Mouse (Mus musculus) myocyte (in vitro differentiated cells): Measurements from ENCODE around the gene Arvcf.

Experiments
- E2F4 ChIP-seq: IDR thresholded peaks from one replicate; pipeline ENCODE4 v1.6.1; 2011; ENCODE audit warnings: mild to moderate bottlenecking, control low read depth, moderate library complexity; ENCODE audit not compliant: insufficient read depth
- MAX ChIP-seq: IDR thresholded peaks from one replicate; pipeline ENCODE4 v1.6.1; 2011; ENCODE audit warnings: low read depth, mild to moderate bottlenecking, control low read depth
- MYOD1 ChIP-seq, 3 experiments: IDR thresholded peaks; one replicate each; pipeline ENCODE4 v1.6.1; 2011; ENCODE audit warnings: control low read depth in 2 of 3, low read depth in 2 of 3, mild to moderate bottlenecking in 2 of 3, moderate library complexity in 1 of 3; ENCODE audit not compliant: insufficient read length in 2 of 3, control insufficient read depth in 1 of 3
- MYOG ChIP-seq, 3 experiments: IDR thresholded peaks; one replicate each; pipeline ENCODE4 v1.6.1; 2011; ENCODE audit warnings: control low read depth in 2 of 3, low read depth in 2 of 3, mild to moderate bottlenecking in 2 of 3; ENCODE audit not compliant: insufficient read length in 2 of 3, control insufficient read depth in 1 of 3, insufficient read depth in 1 of 3
- POLR2A ChIP-seq: IDR thresholded peaks from one replicate; pipeline ENCODE4 v1.6.1; 2011; ENCODE audit warnings: low read depth, mild to moderate bottlenecking, control low read depth, moderate library complexity; ENCODE audit not compliant: insufficient read length
- POLR2AphosphoS2 ChIP-seq: IDR thresholded peaks from one replicate; pipeline ENCODE4 v1.6.1; 2011; ENCODE audit warnings: low read depth, control low read depth; ENCODE audit not compliant: insufficient read length
- REST ChIP-seq: IDR thresholded peaks from one replicate; pipeline ENCODE4 v1.6.1; 2011; ENCODE audit warnings: mild to moderate bottlenecking, control low read depth, moderate library complexity; ENCODE audit not compliant: insufficient read depth, insufficient read length
- SRF ChIP-seq: IDR thresholded peaks from one replicate; pipeline ENCODE4 v1.6.1; 2011; ENCODE audit warnings: low read depth; ENCODE audit not compliant: control insufficient read depth, insufficient read length
- TCF12 ChIP-seq: IDR thresholded peaks from one replicate; pipeline ENCODE4 v1.6.1; 2011; ENCODE audit warnings: mild to moderate bottlenecking, control low read depth; ENCODE audit not compliant: poor library complexity, insufficient read depth, severe bottlenecking
- TCF3 ChIP-seq: IDR thresholded peaks from one replicate; pipeline ENCODE4 v1.6.1; 2011; ENCODE audit warnings: low read depth, control low read depth; ENCODE audit not compliant: insufficient read length
- USF1 ChIP-seq: IDR thresholded peaks from one replicate; pipeline ENCODE4 v1.6.1; 2011; ENCODE audit warnings: low read depth, mild to moderate bottlenecking, control low read depth, moderate library complexity

- no peak for TF ChIP-seq POLR2A
- TF ChIP-seq POLR2AphosphoS2 = no peak
- no peak for TF ChIP-seq MAX
- TF ChIP-seq E2F4 = no peak
- no peak for TF ChIP-seq MYOD1 (IDR thresholded peaks at IDR 0.05; ENCODE audit: control insufficient read depth in 1 of 3, insufficient read length in 2 of 3, low read depth in 2 of 3)
- no peak for TF ChIP-seq MYOG (IDR thresholded peaks at IDR 0.05; ENCODE audit: control insufficient read depth in 1 of 3, insufficient read depth in 1 of 3, insufficient read length in 2 of 3, low read depth in 2 of 3)
- no peak for TF ChIP-seq USF1
- TF ChIP-seq TCF3 = no peak
- no peak for TF ChIP-seq SRF
- no peak for TF ChIP-seq TCF12
- no peak for TF ChIP-seq REST
Measured at GRCm38 (mm10) chr16:18376297-18376954, 28.4 kb downstream of the Arvcf start.
